Mouse (Mus musculus) kidney, adult 8-10 months (tissue): ENCODE results near the gene Fcgr3.
A peak's percentile ranks its signal among the peaks of the same experiment; 100 is the strongest.
"Not testable (repeated sequence)": the region's sequence is repeated elsewhere in the genome, so short reads cannot be mapped to it uniquely, and the experiment has no call there.

Experiments
- DNase-seq, 2 experiments: peaks; one replicate each; pipeline ENCODE4 v3.0.0; 2022

The Fcgr3 gene

GRCm38 (mm10) chr1:171064491-171065242 lies at the start of gene Fcgr3:
Gene Fcgr3, minus strand, starts transcription at chr1:171064935.
- DNase-seq: peak; percentile 47 to 78

- peak; percentile 89 to 91 for DNase-seq
These were observed 49.2 kb upstream of the Fcgr3 start, which contains the start of gene Cfap126 for GRCm38 (mm10) chr1:171113873-171114299. Gene Cfap126, plus strand, starts transcription at chr1:171113918.

DNA sequence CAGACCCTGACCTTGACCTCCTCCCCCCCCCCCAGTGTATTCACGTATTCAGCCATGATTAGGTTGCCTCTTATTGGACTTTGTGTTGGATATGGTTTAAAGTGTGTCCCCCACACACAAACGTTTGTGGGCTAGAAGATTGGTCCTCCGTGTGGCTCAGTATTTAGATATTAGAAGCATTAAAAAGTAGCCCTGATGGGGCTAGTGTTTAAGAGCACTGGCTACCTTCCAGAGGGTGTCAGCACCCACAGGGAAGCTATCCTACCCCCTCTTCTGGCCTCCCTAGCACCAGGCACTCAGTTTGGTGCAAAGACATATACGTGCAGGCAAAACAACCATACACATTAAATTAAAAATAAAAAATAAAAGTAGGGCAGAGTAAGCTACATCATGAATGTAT lies 48.3 kb upstream of the Fcgr3 start:
- DNase-seq: no peak

- DNase-seq: peak; percentile 55 to 58
These were observed 47.2 kb upstream of the Fcgr3 start for GRCm38 (mm10) chr1:171111781-171112575.

DNA sequence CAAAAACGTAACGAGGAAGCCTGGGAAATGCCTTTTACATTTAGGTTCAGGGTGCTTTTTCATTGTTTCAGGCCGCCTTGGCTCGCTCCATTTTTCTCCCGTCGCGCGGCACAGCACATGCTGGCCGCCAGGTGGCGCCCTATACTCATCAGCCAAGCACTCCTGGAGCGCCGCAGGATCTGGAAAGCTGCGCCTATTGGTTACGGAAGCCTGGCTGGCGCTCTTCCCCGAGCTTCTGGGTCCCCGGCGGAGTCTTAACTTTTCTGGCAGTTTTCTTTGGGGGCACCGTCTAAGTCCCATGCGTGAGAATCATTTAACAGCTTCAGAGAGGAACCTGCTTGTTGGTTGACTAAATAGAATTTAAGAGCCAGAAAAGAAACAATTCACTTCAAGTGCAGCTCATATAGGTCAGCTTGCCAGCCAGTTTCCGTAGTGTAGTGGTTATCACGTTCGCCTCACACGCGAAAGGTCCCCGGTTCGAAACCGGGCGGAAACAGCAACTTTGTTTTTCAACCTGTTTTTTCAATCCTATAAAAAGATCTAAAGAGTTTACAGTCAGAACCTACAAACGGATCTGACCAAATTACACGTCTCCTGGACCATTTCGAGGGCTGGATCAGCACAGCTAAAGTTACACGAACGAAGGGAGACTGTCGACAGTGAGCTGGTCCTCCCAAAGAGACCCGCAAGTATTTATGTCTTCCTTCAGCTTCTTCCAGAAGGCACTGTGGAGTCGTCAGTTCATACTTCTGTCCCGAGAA lies 46.5 kb upstream of the Fcgr3 start:
- peak; percentile 92 to 95 for DNase-seq

- no peak for DNase-seq
These were observed 45.9 kb upstream of the Fcgr3 start for GRCm38 (mm10) chr1:171110659-171111019.

GRCm38 (mm10) chr1:171109620-171110019 lies 44.9 kb upstream of the Fcgr3 start:
- peak; percentile 29 to 34 for DNase-seq

- DNase-seq: no peak
These were observed 40.5 kb upstream of the Fcgr3 start for GRCm38 (mm10) chr1:171105226-171105625.

GRCm38 (mm10) chr1:171103179-171103840 lies 38.6 kb upstream of the Fcgr3 start:
- DNase-seq: no peak

- DNase-seq: peak; percentile 81 to 91
These were observed 37.9 kb upstream of the Fcgr3 start for GRCm38 (mm10) chr1:171102547-171103177.

DNA sequence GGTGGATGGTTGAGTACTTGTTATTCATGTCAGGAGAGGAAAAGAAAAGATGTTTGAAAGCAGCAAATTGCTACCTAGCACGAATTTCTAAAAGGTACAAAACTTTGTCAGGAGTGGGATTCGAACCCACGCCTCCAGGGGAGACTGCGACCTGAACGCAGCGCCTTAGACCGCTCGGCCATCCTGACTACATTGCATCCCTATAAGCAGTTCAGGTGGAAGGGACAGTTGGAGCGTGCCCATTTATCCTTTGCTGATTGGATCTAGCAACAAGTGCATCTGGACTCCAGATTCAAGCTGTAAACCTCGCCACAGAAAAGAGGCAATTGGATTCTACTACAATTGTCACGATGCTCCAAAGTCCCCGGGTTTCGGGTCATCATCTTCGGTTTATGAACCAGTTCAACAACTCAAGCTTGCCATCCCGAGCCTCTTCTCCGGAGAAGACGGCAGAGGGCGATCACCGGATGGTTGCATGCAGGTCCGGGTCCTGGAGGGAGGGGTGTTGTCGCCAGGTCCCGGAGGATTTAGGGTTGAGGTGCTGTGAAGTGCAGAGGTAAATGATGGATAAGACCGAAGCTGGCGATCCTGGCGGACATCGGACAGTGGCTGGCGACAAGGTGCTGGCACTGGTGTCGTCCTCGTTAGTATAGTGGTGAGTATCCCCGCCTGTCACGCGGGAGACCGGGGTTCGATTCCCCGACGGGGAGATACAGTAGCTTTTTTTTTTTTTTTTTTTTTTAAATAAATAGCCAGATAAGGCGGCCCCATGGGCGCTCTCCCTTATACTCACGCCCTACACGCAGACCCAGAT lies 37.2 kb upstream of the Fcgr3 start:
- peak; percentile 72 to 87 for DNase-seq

DNA sequence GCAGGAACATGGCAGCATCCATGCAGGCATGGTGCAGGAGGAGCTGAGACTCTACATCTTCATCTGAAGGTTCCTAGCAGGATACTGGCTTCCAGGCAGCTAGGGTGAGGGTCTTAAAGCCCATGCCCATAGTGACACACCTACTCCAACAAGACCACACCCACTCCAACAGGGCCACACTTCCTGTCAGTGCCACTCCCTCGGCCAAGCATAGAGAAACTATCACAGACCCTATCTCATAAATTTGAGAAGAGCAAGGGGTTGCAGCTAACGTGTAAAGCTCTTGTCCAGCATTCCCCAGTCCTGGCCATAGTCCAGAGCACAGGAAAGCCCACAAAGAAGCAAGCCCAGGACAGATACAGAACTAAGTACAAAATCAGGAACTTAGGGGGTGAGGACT lies 36.3 kb upstream of the Fcgr3 start:
- no peak for DNase-seq

DNA sequence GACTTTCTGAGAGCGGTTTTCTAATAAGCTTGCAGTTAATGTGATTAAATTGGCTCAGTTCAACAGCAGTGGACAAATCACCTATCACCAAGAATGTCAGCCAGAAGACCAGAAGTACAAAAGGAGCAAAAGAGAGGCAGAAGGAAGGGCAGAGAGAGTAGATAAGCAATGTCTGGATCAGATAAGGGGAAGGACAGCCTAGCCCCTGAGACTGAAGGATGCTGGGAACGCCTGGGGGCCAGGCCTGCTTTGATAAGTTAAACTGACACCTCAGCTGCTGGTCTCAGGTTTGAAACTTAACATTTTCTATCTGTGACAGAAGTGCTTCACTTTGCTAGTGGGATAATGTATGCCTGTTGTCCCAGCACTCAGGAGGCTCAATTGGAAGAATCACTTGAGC lies 32.9 kb upstream of the Fcgr3 start:
- DNase-seq: no peak

DNA sequence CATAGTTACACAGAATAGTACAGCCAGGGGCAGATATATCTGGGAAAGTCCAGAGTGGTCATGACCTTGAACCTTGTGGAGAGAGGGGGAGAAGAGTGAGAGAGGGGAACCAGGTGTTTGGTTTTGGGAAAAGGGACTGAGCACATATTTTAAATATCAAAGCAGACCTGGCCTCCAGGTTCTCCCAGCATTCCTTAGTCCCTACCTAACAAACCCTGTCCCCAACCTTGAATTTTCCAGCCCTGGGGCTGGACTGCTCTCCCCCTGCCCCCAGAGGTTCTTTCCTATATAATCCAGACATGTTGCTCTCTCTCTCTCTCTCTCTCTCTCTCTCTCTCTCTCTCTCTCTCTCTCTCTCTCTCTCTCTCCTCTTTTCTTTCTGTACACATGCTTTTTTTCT lies 32.4 kb upstream of the Fcgr3 start:
- no peak for DNase-seq

DNA sequence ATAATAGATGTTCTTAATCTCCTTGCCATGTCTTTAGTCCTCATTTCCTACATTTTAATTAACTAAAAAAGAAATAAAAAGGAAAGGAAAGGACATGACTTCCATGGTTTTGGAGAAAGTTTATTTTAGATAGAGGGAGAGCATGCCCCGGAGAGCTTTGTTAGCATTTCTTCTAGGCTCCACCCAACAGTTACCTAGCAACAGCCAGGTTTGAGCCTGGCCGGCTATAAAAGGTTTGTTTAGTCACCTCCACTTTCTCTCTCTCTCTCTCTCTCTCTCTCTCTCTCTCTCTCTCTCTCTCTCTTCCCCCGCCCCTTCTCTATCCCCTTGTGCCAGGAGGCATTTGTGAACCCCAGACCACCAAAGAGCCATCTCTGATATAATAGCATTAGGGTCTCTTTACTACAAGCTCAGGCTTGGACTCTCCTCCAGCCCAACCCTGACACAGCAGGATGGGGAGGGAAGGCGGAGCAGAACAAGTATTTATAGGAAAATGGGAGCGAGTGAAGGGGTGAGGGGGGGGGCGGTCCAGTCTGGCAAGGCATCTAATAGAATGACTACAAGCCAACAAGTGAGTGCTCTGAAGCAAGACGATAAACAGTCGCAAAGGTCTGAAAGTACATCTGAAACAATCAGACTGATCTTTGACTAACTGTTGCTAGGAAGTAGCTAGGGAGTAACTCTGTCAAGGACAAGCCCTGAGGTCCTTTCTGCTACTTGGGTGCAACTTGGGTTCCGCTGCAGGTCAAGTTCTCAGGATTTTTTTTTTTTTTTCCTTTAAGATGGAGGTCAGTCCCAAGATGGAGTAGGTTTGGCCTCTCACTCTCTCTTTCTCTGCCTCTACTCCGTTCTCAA lies 31.6 kb upstream of the Fcgr3 start:
- no peak for DNase-seq

DNA sequence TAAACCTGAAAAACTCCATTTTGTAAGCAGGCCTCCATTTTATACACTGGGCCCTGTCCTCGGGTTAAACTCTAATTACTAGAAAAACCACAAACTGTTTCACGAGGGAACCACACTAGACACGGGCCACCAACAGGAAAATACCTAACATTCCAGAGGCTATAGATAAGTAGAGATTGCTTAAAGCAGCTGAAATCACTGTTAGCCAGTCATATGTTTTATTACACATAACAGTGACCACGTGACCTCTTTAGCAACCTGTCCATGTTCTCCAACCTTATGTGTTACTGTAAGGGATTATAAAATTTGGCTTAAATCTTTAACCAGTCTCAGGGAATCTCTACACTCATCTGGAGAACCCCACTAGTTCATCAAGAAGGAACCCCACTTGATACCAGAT lies 29.7 kb upstream of the Fcgr3 start:
- DNase-seq: no peak

DNA sequence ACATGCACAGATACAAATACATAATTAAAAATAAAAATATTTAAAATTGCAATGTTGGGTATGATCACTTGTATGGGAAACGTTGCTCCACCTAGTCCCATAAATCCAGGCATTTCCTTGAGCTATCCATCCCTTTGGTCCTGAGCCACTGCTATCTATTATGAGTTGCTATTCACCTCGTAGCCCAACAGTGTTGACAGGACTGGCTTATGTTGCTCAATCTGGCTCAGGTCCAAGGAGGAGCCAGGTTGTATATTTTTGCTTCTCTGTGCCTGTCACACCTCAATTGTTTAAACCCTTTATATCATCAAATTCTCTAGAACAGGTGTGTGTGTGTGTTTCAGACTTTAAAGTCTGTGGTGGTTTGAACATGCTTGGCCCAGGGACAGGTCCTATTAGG lies 26.0 kb upstream of the Fcgr3 start:
- DNase-seq: no peak

DNA sequence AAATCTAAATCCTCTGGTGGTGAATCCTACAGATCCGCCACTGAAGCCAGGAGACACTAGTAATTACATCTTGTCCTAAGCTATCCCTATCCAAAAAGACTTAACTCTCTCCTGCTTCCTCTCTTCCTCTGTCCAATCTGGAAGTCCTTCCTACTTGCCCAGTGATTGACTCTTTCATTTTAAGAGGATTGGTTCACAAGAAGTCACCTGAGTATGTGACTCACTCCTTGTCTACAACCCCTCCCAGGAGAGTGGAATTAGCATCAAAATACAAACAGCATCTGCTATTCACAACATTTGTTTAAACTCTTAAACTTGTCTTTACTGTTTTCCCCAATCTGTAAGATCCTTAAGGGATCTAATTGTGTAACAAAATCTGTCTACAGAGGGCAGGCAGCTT lies 25.2 kb upstream of the Fcgr3 start:
- no peak for DNase-seq

DNA sequence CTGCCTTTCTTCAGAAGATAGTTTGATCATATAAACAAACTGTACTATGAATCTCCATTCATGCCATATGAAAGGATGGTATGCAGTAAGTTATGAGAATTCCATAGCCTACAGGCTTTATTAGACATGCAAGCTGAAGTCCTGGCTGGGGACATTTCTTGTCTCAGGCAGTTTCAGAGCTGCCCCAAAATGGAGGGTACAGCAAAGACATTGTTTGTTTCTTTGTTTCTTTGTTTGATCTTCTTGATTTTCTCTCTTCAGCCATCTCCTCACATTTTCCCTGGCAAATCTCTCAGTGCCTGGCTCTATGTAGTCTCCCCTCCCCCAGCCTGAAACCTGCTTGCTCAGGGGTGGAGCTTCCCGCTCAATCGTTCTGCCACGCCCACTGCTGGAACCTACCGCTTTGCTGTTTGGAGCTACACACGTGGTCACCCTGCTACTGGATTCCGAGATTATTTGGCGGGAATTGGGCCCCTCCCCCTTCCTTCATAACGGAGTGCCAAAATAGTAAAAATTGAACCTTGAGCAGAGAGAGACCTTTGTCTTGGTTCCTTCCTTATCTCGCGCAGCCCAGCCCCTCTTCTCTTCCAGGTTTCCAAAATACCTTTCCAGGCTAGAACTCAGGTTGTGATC lies 23.6 kb upstream of the Fcgr3 start:
- not testable (repeated sequence) for DNase-seq

DNA sequence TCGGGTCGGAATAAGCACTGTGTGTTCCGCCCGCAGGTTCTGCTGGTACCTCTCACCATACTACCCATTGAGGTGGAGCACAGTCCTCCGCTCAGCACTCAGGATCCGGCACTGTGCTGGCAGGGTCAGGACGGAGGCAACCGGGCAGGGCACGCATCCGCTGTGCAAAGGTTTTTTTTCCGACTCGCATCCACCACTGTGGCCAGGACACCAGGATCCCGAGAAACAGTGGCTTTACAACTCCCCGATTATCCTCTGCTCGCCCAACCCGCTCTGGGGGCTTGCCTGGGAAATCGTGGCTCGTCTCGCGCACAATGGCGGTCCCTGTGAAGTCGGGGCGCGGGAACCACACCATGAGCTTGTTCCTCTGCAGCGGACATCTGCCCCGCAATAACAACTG lies 21.0 kb upstream of the Fcgr3 start:
- DNase-seq: no peak
